Mouse (Mus musculus): ENCODE results near the gene Uck1. TPM values are rescaled to one million over a fixed set of nuclear protein-coding genes. Genes with fewer than 3 reads are reported as not detected.

Uck1 gene
- polyA plus RNA-seq, 1 experiment: 29.8 TPM

DNA sequence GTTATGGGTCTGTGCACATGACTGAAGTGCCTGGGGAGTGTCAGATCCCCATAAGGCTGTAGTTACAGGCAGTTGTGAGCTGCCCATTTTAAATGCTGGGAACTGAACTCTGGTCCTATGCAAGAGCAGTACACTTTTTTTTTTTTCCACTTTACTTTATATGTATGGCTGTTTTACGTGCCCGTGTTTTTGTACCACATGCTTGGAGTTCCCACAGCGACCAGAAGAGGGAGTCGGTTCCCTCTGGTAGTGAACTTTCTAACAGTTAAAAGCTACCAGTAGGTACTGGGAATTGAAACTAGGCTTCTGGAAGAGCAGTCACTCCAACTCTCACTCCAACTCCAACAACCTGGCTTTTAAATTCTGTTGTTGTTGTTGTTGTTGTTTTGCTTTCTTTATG lies 676 bp upstream of the Uck1 start:
- no peak overlapping the region for H3K4me3 ChIP-seq (replicated peaks)
- H3K36me3 ChIP-seq (replicated peaks; ENCODE audit: low read length): peaks cover 32% of the 10 kb centered on the region
- TF ChIP-seq GATA1 (IDR thresholded peaks at IDR 0.05; ENCODE audit: borderline replicate concordance, low read length) (no peak), FLI1 (IDR thresholded peaks at IDR 0.05; ENCODE audit: low read length) (no peak)
- H3K4me1 ChIP-seq: peaks cover 32% of the 10 kb centered on the region
- H3K9me3 ChIP-seq: no peaks in the 10 kb centered on the region
- H3K27me3 ChIP-seq (replicated peaks): peaks cover 3% of the 10 kb centered on the region

- Histone ChIP-seq H3K27me3 (replicated peaks) (no peaks in the 10 kb centered on the region), H3K36me3 (replicated peaks; ENCODE audit: low read length) (peaks cover 41% of the 10 kb centered on the region), H3K9me3 (no peaks in the 10 kb centered on the region), H3K4me1 (peaks cover 33% of the 10 kb centered on the region), H3K4me3 (replicated peaks) (peak overlapping the region; percentile 97)
- no peak for TF ChIP-seq FLI1 (IDR thresholded peaks at IDR 0.05; ENCODE audit: low read length)
- TF ChIP-seq GATA1 (IDR thresholded peaks at IDR 0.05; ENCODE audit: borderline replicate concordance, low read length): no peak
Measured at GRCm38 (mm10) chr2:32258887-32259533, 949 bp downstream of the Uck1 start.

GRCm38 (mm10) chr2:32256273-32256672 lies 3.7 kb downstream of the Uck1 start:
- Histone ChIP-seq H3K4me1 (peaks cover 37% of the 10 kb centered on the region), H3K27me3 (replicated peaks) (no peaks in the 10 kb centered on the region), H3K9me3 (no peaks in the 10 kb centered on the region), H3K4me3 (replicated peaks) (no peak overlapping the region), H3K36me3 (replicated peaks; ENCODE audit: low read length) (peaks cover 68% of the 10 kb centered on the region)
- TF ChIP-seq GATA1 (IDR thresholded peaks at IDR 0.05; ENCODE audit: borderline replicate concordance, low read length): no peak
- TF ChIP-seq FLI1 (IDR thresholded peaks at IDR 0.05; ENCODE audit: low read length): no peak

GRCm38 (mm10) chr2:32254563-32254962 lies 5.4 kb downstream of the Uck1 start:
- Histone ChIP-seq H3K9me3 (no peaks in the 10 kb centered on the region), H3K27me3 (replicated peaks) (no peaks in the 10 kb centered on the region), H3K36me3 (replicated peaks; ENCODE audit: low read length) (peaks cover 85% of the 10 kb centered on the region), H3K4me3 (replicated peaks) (no peak overlapping the region), H3K4me1 (peaks cover 32% of the 10 kb centered on the region)
- TF ChIP-seq GATA1 (IDR thresholded peaks at IDR 0.05; ENCODE audit: borderline replicate concordance, low read length) (no peak), FLI1 (IDR thresholded peaks at IDR 0.05; ENCODE audit: low read length) (no peak)

GRCm38 (mm10) chr2:32253352-32253751 lies 6.6 kb downstream of the Uck1 start:
- H3K36me3 ChIP-seq (replicated peaks; ENCODE audit: low read length): peaks cover 90% of the 10 kb centered on the region
- H3K4me1 ChIP-seq: peaks cover 20% of the 10 kb centered on the region
- no peaks in the 10 kb centered on the region for H3K27me3 ChIP-seq (replicated peaks)
- H3K4me3 ChIP-seq (replicated peaks): no peak overlapping the region
- TF ChIP-seq GATA1 (IDR thresholded peaks at IDR 0.05; ENCODE audit: borderline replicate concordance, low read length) (no peak), FLI1 (IDR thresholded peaks at IDR 0.05; ENCODE audit: low read length) (no peak)
- H3K9me3 ChIP-seq: 0 out of 2 replicates have a peak, but pooled peaks cover 3% of the 10 kb centered on the region

GRCm38 (mm10) chr2:32252658-32253057 lies 7.3 kb downstream of the Uck1 start:
- H3K4me1 ChIP-seq: peaks cover 17% of the 10 kb centered on the region; the same call in 1 of the 2 replicates
- H3K36me3 ChIP-seq (replicated peaks; ENCODE audit: low read length): peaks cover 90% of the 10 kb centered on the region
- H3K27me3 ChIP-seq (replicated peaks): no peaks in the 10 kb centered on the region
- 0 out of 2 replicates have a peak, but pooled peaks cover 3% of the 10 kb centered on the region for H3K9me3 ChIP-seq
- no peak for TF ChIP-seq FLI1 (IDR thresholded peaks at IDR 0.05; ENCODE audit: low read length)
- H3K4me3 ChIP-seq (replicated peaks): no peak overlapping the region

DNA sequence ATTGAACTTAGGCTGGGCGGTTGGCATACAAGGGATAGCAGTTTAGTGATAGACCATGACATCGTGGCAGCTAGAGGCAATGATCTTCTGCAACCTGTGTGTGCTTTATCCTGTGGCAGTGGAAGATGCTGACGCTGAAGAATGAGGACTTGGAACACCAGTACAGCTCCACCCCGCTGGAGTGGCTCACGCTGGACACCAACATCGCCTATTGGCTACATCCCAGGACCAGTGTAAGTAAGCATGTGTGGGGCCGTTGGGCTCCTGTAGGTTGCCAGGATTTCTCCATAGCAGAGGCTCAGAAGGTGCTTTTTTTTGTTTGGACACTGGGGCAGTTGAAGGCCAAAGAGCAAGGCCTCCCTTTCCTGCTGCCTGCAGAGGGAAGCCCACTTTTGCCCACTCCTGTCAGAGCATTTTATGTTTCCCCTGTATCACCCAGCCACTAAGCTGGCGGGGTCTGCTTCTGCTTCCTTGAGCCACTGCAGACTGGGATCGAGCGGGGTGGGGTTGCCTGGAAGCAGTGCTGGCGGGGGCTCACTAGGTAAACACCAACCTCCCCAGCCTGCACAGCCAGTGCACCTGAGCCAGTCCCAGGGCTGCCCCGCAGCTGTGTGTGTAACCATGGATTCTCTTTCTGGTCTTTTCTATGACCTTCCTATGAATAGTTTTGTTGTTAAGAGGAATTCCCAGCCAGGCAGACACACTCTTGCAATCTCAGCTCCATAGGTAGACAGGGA lies 8.0 kb downstream of the Uck1 start:
- TF ChIP-seq FLI1 (IDR thresholded peaks at IDR 0.05; ENCODE audit: low read length) (no peak), GATA1 (IDR thresholded peaks at IDR 0.05; ENCODE audit: borderline replicate concordance, low read length) (no peak)
- H3K36me3 ChIP-seq (replicated peaks; ENCODE audit: low read length): peaks cover 90% of the 10 kb centered on the region
- no peaks in the 10 kb centered on the region for H3K27me3 ChIP-seq (replicated peaks)
- H3K9me3 ChIP-seq: 0 out of 2 replicates have a peak, but pooled peaks cover 3% of the 10 kb centered on the region
- no peak overlapping the region for H3K4me3 ChIP-seq (replicated peaks)
- H3K4me1 ChIP-seq: peaks cover 23% of the 10 kb centered on the region

- peaks cover 99% of the 10 kb centered on the region for H3K36me3 ChIP-seq (replicated peaks; ENCODE audit: low read length)
- TF ChIP-seq FLI1 (IDR thresholded peaks at IDR 0.05; ENCODE audit: low read length) (no peak), GATA1 (IDR thresholded peaks at IDR 0.05; ENCODE audit: borderline replicate concordance, low read length) (no peak)
Measured at GRCm38 (mm10) chr2:32248377-32249361, 11.3 kb downstream of the Uck1 start.

GRCm38 (mm10) chr2:32246741-32247140 lies 13.2 kb downstream of the Uck1 start:
- peaks cover 16% of the 10 kb centered on the region for H3K4me1 ChIP-seq
- no peak overlapping the region for H3K4me3 ChIP-seq (replicated peaks)
- peaks cover 99% of the 10 kb centered on the region for H3K36me3 ChIP-seq (replicated peaks; ENCODE audit: low read length)
- 0 out of 2 replicates have a peak, but pooled peaks cover 3% of the 10 kb centered on the region for H3K9me3 ChIP-seq
- H3K27me3 ChIP-seq (replicated peaks): no peaks in the 10 kb centered on the region
- TF ChIP-seq FLI1 (IDR thresholded peaks at IDR 0.05; ENCODE audit: low read length): no peak
- no peak for TF ChIP-seq GATA1 (IDR thresholded peaks at IDR 0.05; ENCODE audit: borderline replicate concordance, low read length)

More at GRCm38 (mm10) chr2:32248377-32249361, 11.3 kb downstream of the Uck1 start:
- H3K27me3 ChIP-seq (replicated peaks): no peaks in the 10 kb centered on the region
- H3K4me1 ChIP-seq: peaks cover 18% of the 10 kb centered on the region
- 0 out of 2 replicates have a peak, but pooled peaks cover 3% of the 10 kb centered on the region for H3K9me3 ChIP-seq
- no peak overlapping the region for H3K4me3 ChIP-seq (replicated peaks)

Measured in megakaryocyte, embryonic 14.5 days (primary cell).